Mouse (Mus musculus) hindbrain, embryonic 11.5 days (tissue): ENCODE measurements at regions not wholly inside any gene's neighbourhood (a gene's known extent, or its start where the extent isn't known, plus 50 kb on each side); places are given as distances from the start of the nearest gene placed in this dataset.
A peak's percentile ranks its signal among the peaks of the same experiment; 100 is the strongest.

Experiments
- ATAC-seq: fragments of 200-750 bp; cut with Nextera tagmentation; 2 replicates; pipeline ENCODE4 v1.8.0; 2017; ENCODE audit warnings: mild to moderate bottlenecking, moderate TSS enrichment, moderate library complexity; ENCODE audit not compliant: low FRiP score
- DNase-seq: peaks from one replicate; pipeline ENCODE4 v3.0.0-alpha.2; 2015; ENCODE audit warnings: low spot score
- H3K27ac ChIP-seq: fragments of 300-500 bp; sonication (generic); 2 replicates; pipeline ENCODE4 v1.5.1; 2014; ENCODE audit warnings: mild to moderate bottlenecking, low read depth, low read length
- H3K27me3 ChIP-seq: fragments of 300-500 bp; sonication (generic); 2 replicates; pipeline ENCODE4 v1.6.1; 2014; ENCODE audit warnings: mild to moderate bottlenecking, low read length, moderate library complexity, mixed read lengths; ENCODE audit not compliant: control insufficient read depth, insufficient read depth
- H3K36me3 ChIP-seq: fragments of 300-500 bp; sonication (generic); 2 replicates; pipeline ENCODE4 v1.6.1; 2014; ENCODE audit warnings: mild to moderate bottlenecking, low read length, moderate library complexity, mixed read lengths; ENCODE audit not compliant: control insufficient read depth, insufficient read depth
- H3K4me1 ChIP-seq: fragments of 300-500 bp; sonication (generic); replicated peaks from 2 replicates; pipeline ENCODE4 v1.6.1; 2014; ENCODE audit warnings: low read length, mixed read lengths; ENCODE audit not compliant: control insufficient read depth, insufficient read depth
- H3K4me2 ChIP-seq: fragments of 300-500 bp; sonication (generic); replicated peaks from 2 replicates; pipeline ENCODE4 v1.6.1; 2014; ENCODE audit warnings: mild to moderate bottlenecking, low read depth, low read length
- H3K4me3 ChIP-seq: fragments of 300-500 bp; sonication (generic); 2 replicates; pipeline ENCODE4 v1.5.1; 2014; ENCODE audit warnings: low read depth, low read length
- H3K9ac ChIP-seq: fragments of 300-500 bp; sonication (generic); 2 replicates; pipeline ENCODE4 v1.6.1; 2014; ENCODE audit warnings: low read depth, low read length
- H3K9me3 ChIP-seq: fragments of 300-500 bp; sonication (generic); 2 replicates; pipeline ENCODE4 v1.6.1; 2016; ENCODE audit warnings: low read length; ENCODE audit not compliant: control insufficient read depth
- WGBS: fragments of 180-500 bp; shearing (Covaris S2); extraction: QIAGEN DNeasy Blood & Tissue Kit; methylation state at CpG from one replicate; pipeline ENCODE4 v1.1.7; 2014; 5-methylcytosine and 5-hydroxymethylcytosine counted together

GRCm38 (mm10) chr10:70763206-70763605 is 107.4 kb upstream of the Phyhipl start:
- ATAC-seq (no peak), DNase-seq (no peak)
- H3K9me3 ChIP-seq = no peaks in the 10 kb centered on the region
- no peak overlapping the region for H3K9ac ChIP-seq
- no peak overlapping the region for H3K4me3 ChIP-seq
- no peaks in the 10 kb centered on the region for H3K27me3 ChIP-seq
- H3K4me1 ChIP-seq = no peaks in the 10 kb centered on the region
- WGBS = 76% methylated on average over 7 of the region's 7 CpGs
- H3K4me2 ChIP-seq = no peak overlapping the region
- H3K36me3 ChIP-seq = no peaks in the 10 kb centered on the region
- H3K27ac ChIP-seq = no peak overlapping the region

GRCm38 (mm10) chr10:70759686-70760085 is 103.9 kb upstream of the Phyhipl start:
- ATAC-seq = no peak
- H3K27ac ChIP-seq = no peak overlapping the region
- no peak overlapping the region for H3K9ac ChIP-seq
- 84% methylated on average over 7 of the region's 7 CpGs for WGBS
- no peaks in the 10 kb centered on the region for H3K36me3 ChIP-seq
- H3K4me1 ChIP-seq = no peaks in the 10 kb centered on the region
- H3K9me3 ChIP-seq = no peaks in the 10 kb centered on the region
- no peaks in the 10 kb centered on the region for H3K27me3 ChIP-seq
- no peak overlapping the region for H3K4me3 ChIP-seq
- no peak for DNase-seq
- H3K4me2 ChIP-seq = no peak overlapping the region

- H3K4me1 ChIP-seq = no peaks in the 10 kb centered on the region
- no peak overlapping the region for H3K27ac ChIP-seq
- no peak overlapping the region for H3K4me3 ChIP-seq
- H3K27me3 ChIP-seq = no peaks in the 10 kb centered on the region
- H3K4me2 ChIP-seq = no peak overlapping the region
- no peaks in the 10 kb centered on the region for H3K36me3 ChIP-seq
- 58% methylated on average over 8 of the region's 8 CpGs for WGBS
- ATAC-seq = no peak
- no peaks in the 10 kb centered on the region for H3K9me3 ChIP-seq
- no peak for DNase-seq
- H3K9ac ChIP-seq = no peak overlapping the region
Measured at GRCm38 (mm10) chr10:70751771-70752170, 96.0 kb upstream of the Phyhipl start.

GRCm38 (mm10) chr10:70750356-70751145 is 94.8 kb upstream of the Phyhipl start:
- DNase-seq = no peak
- Histone ChIP-seq H3K27ac (no peak overlapping the region), H3K4me3 (no peak overlapping the region), H3K9ac (no peak overlapping the region), H3K36me3 (no peaks in the 10 kb centered on the region), H3K4me2 (no peak overlapping the region), H3K27me3 (no peaks in the 10 kb centered on the region), H3K4me1 (no peaks in the 10 kb centered on the region), H3K9me3 (no peaks in the 10 kb centered on the region)
- ATAC-seq = no peak
- 91% methylated on average over 15 of the region's 15 CpGs for WGBS

- Histone ChIP-seq H3K4me1 (no peaks in the 10 kb centered on the region), H3K4me2 (no peak overlapping the region), H3K27me3 (no peaks in the 10 kb centered on the region), H3K9me3 (no peaks in the 10 kb centered on the region), H3K9ac (no peak overlapping the region), H3K27ac (no peak overlapping the region), H3K36me3 (no peaks in the 10 kb centered on the region), H3K4me3 (no peak overlapping the region)
- no peak for DNase-seq
- WGBS = 89% methylated on average over 4 of the region's 4 CpGs
- no peak for ATAC-seq
Measured at GRCm38 (mm10) chr10:70746612-70747011, 90.8 kb upstream of the Phyhipl start.

GRCm38 (mm10) chr10:70741909-70742308 is 86.1 kb upstream of the Phyhipl start:
- no peak overlapping the region for H3K4me3 ChIP-seq
- no peaks in the 10 kb centered on the region for H3K27me3 ChIP-seq
- no peaks in the 10 kb centered on the region for H3K9me3 ChIP-seq
- H3K27ac ChIP-seq = no peak overlapping the region
- no peak overlapping the region for H3K9ac ChIP-seq
- no peaks in the 10 kb centered on the region for H3K4me1 ChIP-seq
- no peak for ATAC-seq
- no peak overlapping the region for H3K4me2 ChIP-seq
- DNase-seq = no peak
- H3K36me3 ChIP-seq = no peaks in the 10 kb centered on the region

- no peaks in the 10 kb centered on the region for H3K36me3 ChIP-seq
- no peak for ATAC-seq
Measured at GRCm38 (mm10) chr10:70740095-70740494, 84.3 kb upstream of the Phyhipl start.

GRCm38 (mm10) chr10:70739348-70739966 is 83.7 kb upstream of the Phyhipl start:
- ATAC-seq = no peak

More at GRCm38 (mm10) chr10:70740095-70740494, 84.3 kb upstream of the Phyhipl start:
- Histone ChIP-seq H3K4me1 (no peaks in the 10 kb centered on the region), H3K27ac (no peak overlapping the region), H3K9ac (no peak overlapping the region), H3K9me3 (no peaks in the 10 kb centered on the region), H3K4me2 (no peak overlapping the region), H3K4me3 (no peak overlapping the region), H3K27me3 (no peaks in the 10 kb centered on the region)
- DNase-seq = no peak
- WGBS = 86% methylated on average over 4 of the region's 4 CpGs

GRCm38 (mm10) chr10:70738686-70739085 is 82.9 kb upstream of the Phyhipl start:
- Histone ChIP-seq H3K9ac (no peak overlapping the region), H3K4me2 (no peak overlapping the region), H3K4me3 (no peak overlapping the region), H3K36me3 (no peaks in the 10 kb centered on the region), H3K27me3 (no peaks in the 10 kb centered on the region), H3K27ac (no peak overlapping the region), H3K9me3 (no peaks in the 10 kb centered on the region), H3K4me1 (no peaks in the 10 kb centered on the region)
- ATAC-seq (no peak), DNase-seq (peak; percentile 45)

More at GRCm38 (mm10) chr10:70739348-70739966, 83.7 kb upstream of the Phyhipl start:
- no peak for DNase-seq
- no peak overlapping the region for H3K4me3 ChIP-seq
- 64% methylated on average over 9 of the region's 9 CpGs for WGBS
- no peak overlapping the region for H3K27ac ChIP-seq
- no peak overlapping the region for H3K4me2 ChIP-seq
- H3K27me3 ChIP-seq = no peaks in the 10 kb centered on the region
- H3K36me3 ChIP-seq = no peaks in the 10 kb centered on the region
- no peaks in the 10 kb centered on the region for H3K4me1 ChIP-seq
- no peak overlapping the region for H3K9ac ChIP-seq
- no peaks in the 10 kb centered on the region for H3K9me3 ChIP-seq
